Mouse (Mus musculus) ovary, adult 10 weeks (tissue): ENCODE measurements around the gene Gpx4. TPM values are rescaled to one million over a fixed set of nuclear protein-coding genes. Genes with fewer than 3 reads are reported as not detected.

Source experiments
- polyA plus RNA-seq: library from polyadenylated mRNA; stranded (reverse); fragments of 350-450 nt; fragmentation: Illumina TruSeq; extraction: RNeasy Lipid Tissue Mini Kit (QIAGEN cat#74804); gene quantifications from one replicate; pipeline ENCODE4 v1.2.3, GENCODE M21; 2014

Gpx4 gene
- polyA plus RNA-seq = 21.6 TPM

GRCm38 (mm10) chr10:80047041-80047565 is at the start of gene Gpx4:
Gpx4 (plus strand) TSS chr10:80047166.

GRCm38 (mm10) chr10:80016511-80016910 is 30.5 kb upstream of the Gpx4 start, which contains the start of gene Arhgap45:
Arhgap45 (plus strand) TSS chr10:80016653.

GRCm38 (mm10) chr10:80039559-80039979 is 7.4 kb upstream of the Gpx4 start, which contains the start of gene Polr2e:
Polr2e (minus strand) TSS chr10:80039795.

DNA sequence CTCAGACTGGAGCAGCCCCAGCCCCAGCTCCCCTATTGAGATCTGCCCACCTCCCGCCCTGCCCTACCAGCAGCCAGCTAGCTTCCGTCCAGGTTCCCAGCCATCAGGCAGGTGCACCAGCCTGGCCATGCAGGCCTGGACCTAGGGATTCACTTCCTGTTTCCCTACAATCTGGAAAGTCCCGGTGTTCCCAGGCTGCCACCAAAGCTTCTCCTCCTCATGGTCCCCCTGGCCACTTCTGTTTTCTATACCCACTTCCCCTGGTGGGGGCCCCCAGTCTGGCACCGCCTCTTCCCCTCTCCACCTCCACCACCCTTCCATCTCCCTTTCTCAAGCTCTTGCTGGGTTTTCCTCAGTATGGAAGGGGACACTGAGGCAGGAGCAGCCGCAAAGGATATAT is 58.5 kb downstream of the Gpx4 start, which contains the start of gene Sbno2:
Sbno2 (minus strand) TSS at position 112 of the 400 bp plus-strand sequence.

Other genes starting within 250 kb of the Gpx4 start
- gene Misp, start 226.2 kb upstream of the Gpx4 start, polyA plus RNA-seq = not detected
- gene Ptbp1, start 192.7 kb upstream of the Gpx4 start, polyA plus RNA-seq = 114 TPM
- not detected for gene Prtn3, start 172.7 kb upstream of the Gpx4 start, polyA plus RNA-seq
- gene Plppr3, start 172.5 kb upstream of the Gpx4 start, polyA plus RNA-seq = not detected
- gene Elane, start 160.9 kb upstream of the Gpx4 start, polyA plus RNA-seq = not detected
- 1.5 TPM for gene Cfd, start 156.3 kb upstream of the Gpx4 start, polyA plus RNA-seq
- gene Med16, start 138.2 kb upstream of the Gpx4 start, polyA plus RNA-seq = 0.37 TPM
- gene Gm26602, start 136.3 kb upstream of the Gpx4 start, polyA plus RNA-seq = not detected
- gene Kiss1r, start 130.2 kb upstream of the Gpx4 start, polyA plus RNA-seq = not detected
- 8.0 TPM for gene R3hdm4, start 126.0 kb upstream of the Gpx4 start, polyA plus RNA-seq
- gene Arid3a, start 120.1 kb upstream of the Gpx4 start, polyA plus RNA-seq = 3.3 TPM
- 1.2 TPM for gene Wdr18, start 87.0 kb upstream of the Gpx4 start, polyA plus RNA-seq
- not detected for gene Grin3b, start 76.5 kb upstream of the Gpx4 start, polyA plus RNA-seq
- not detected for gene Tmem259, start 62.8 kb upstream of the Gpx4 start, polyA plus RNA-seq
- gene Cnn2, start 58.6 kb upstream of the Gpx4 start, polyA plus RNA-seq = 10.0 TPM
- 0.14 TPM for gene Abca7, start 50.7 kb upstream of the Gpx4 start, polyA plus RNA-seq
- not detected for gene Arhgap45, start 30.5 kb upstream of the Gpx4 start, polyA plus RNA-seq
- gene Polr2e, start 7.4 kb upstream of the Gpx4 start, polyA plus RNA-seq = 0.51 TPM
- 0.29 TPM for gene Sbno2, start 58.4 kb downstream of the Gpx4 start, polyA plus RNA-seq
- gene Stk11, start 68.6 kb downstream of the Gpx4 start, polyA plus RNA-seq = 4.8 TPM
- gene Atp5d, start 91.5 kb downstream of the Gpx4 start, polyA plus RNA-seq = 0.34 TPM
- gene Cbarp, start 93.7 kb downstream of the Gpx4 start, polyA plus RNA-seq = not detected
- 10.3 TPM for gene Midn, start 101.1 kb downstream of the Gpx4 start, polyA plus RNA-seq
- 34.8 TPM for gene Cirbp, start 118.8 kb downstream of the Gpx4 start, polyA plus RNA-seq
- 1.1 TPM for gene 1600002K03Rik, start 125.8 kb downstream of the Gpx4 start, polyA plus RNA-seq
- gene Efna2, start 132.3 kb downstream of the Gpx4 start, polyA plus RNA-seq = 5.3 TPM
- gene Mum1, start 179.3 kb downstream of the Gpx4 start, polyA plus RNA-seq = 5.4 TPM
- 1.1 TPM for gene Ndufs7, start 202.0 kb downstream of the Gpx4 start, polyA plus RNA-seq
- not detected for gene Gamt, start 213.8 kb downstream of the Gpx4 start, polyA plus RNA-seq
- 25.0 TPM for gene Dazap1, start 214.3 kb downstream of the Gpx4 start, polyA plus RNA-seq
- not detected for gene Rps15, start 245.3 kb downstream of the Gpx4 start, polyA plus RNA-seq
- gene Apc2, start 248.8 kb downstream of the Gpx4 start, polyA plus RNA-seq = not detected